Mouse (Mus musculus): ENCODE results near the gene Gm20388.

- no peak for TF ChIP-seq CTCF (IDR thresholded peaks at IDR 0.05; ENCODE audit: borderline replicate concordance, extremely low read depth, insufficient read depth, insufficient read length)
- no peak for TF ChIP-seq POLR2A (IDR thresholded peaks at IDR 0.05; ENCODE audit: borderline replicate concordance, extremely low read depth, insufficient read depth, insufficient read length, poor library complexity, severe bottlenecking)
Observed at GRCm38 (mm10) chr8:123271147-123271546, 3360.5 kb downstream of the Gm20388 start.

Data from brain, embryonic 14.5 days (tissue).